Mouse (Mus musculus): Measurements from ENCODE around the gene Stk11. TPM values are rescaled to one million over a fixed set of nuclear protein-coding genes. Genes with fewer than 3 reads are reported as not detected.

Stk11 gene
- total and polyA plus RNA-seq, 2 experiments from 2014 or later: 12.3 to 97.3 TPM

DNA sequence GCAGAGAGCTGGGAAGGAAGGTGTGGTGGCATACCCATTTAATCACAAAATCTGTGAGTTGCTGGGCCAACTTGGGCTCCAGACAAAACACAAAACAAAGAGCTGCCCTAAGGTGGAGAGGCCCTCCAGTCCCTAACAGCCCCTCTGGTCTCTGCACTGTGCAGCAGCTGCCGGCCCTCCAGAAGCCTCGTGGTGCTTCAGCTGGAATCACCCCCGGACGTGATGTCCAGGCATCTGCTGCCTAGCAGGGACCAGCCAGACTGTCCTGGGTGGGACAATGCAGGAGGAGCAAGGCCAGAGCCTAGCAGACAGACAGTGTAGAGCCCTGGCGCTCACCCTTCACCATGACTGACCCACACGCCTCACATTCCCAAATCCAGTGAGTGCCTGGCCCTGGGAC, 24.1 kb upstream of the Stk11 start:
- 95% methylated on average over 6 of the region's 6 CpGs for WGBS
- no peaks in the 10 kb centered on the region for H3K9me3 ChIP-seq (ENCODE audit: low read length)
- no peaks in the 10 kb centered on the region for H3K4me1 ChIP-seq (ENCODE audit: insufficient read depth, low read length)
- no peak overlapping the region for H3K27ac ChIP-seq (ENCODE audit: low read depth, low read length)
- no peak overlapping the region for H3K4me3 ChIP-seq (ENCODE audit: low read depth, low read length)
- no peak overlapping the region for H3K9ac ChIP-seq (replicated peaks; ENCODE audit: low read length, poor library complexity, severe bottlenecking)
- TF ChIP-seq CTCF (IDR thresholded peaks at IDR 0.05): no peak
- H3K4me2 ChIP-seq (ENCODE audit: low read depth, low read length, poor library complexity, severe bottlenecking): no peak overlapping the region
- ATAC-seq (ENCODE audit: low FRiP score) (no peak), DNase-seq (ENCODE audit: low spot score) (no peak)
- no peaks in the 10 kb centered on the region; the same call in 1 of the 2 replicates for H3K36me3 ChIP-seq (ENCODE audit: insufficient read depth, low read length)
- no peaks in the 10 kb centered on the region for H3K27me3 ChIP-seq (ENCODE audit: insufficient read depth, low read length)

DNA sequence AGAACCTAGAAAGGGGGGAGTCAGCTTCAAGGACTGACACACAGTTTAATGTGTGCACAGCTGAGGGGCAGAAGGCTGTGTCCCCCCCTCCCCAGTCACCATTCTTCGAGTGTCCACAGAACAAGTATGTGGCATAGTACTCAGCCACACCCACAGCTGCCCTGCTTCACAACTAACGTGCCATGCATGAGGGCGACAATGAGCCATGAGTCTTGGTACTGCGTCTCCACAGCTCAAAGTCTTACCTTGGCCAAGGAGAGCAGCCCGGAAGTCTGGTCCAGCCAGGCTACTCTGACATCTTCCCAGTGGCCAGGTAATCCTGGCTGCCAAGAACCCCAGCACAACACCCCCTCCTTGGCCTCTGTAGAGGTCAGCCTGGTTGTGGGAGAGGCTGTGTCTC, 22.9 kb upstream of the Stk11 start:
- Histone ChIP-seq H3K9me3 (ENCODE audit: low read length) (no peaks in the 10 kb centered on the region), H3K27me3 (ENCODE audit: insufficient read depth, low read length) (no peaks in the 10 kb centered on the region), H3K27ac (ENCODE audit: low read depth, low read length) (no peak overlapping the region), H3K9ac (replicated peaks; ENCODE audit: low read length, poor library complexity, severe bottlenecking) (no peak overlapping the region), H3K4me2 (ENCODE audit: low read depth, low read length, poor library complexity, severe bottlenecking) (no peak overlapping the region), H3K36me3 (ENCODE audit: insufficient read depth, low read length) (no peaks in the 10 kb centered on the region; the same call in 1 of the 2 replicates), H3K4me1 (ENCODE audit: insufficient read depth, low read length) (no peaks in the 10 kb centered on the region), H3K4me3 (ENCODE audit: low read depth, low read length) (no peak overlapping the region)
- DNase-seq (ENCODE audit: low spot score) (no peak), ATAC-seq (ENCODE audit: low FRiP score) (no peak)
- 82% methylated on average over 5 of the region's 5 CpGs for WGBS
- no peak for TF ChIP-seq CTCF (IDR thresholded peaks at IDR 0.05)

DNA sequence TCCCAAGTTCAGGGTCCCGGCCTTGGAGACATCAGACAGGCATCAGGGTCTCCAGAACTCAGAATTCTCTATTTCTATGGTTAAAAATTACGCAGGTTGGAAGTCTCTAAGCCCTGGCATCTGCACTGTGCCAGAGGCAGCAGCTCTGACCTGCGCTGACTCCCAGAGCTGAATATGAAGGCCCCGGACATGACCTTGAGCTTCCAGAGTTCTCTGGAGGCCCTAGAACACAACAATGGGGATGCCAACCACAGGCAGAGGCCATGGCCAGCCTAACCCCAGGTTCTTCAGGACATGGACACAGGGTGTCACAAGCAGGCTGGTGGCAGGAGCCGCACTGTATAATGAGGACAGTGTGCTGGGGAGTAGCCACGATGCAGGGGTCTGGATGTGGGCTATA, 21.5 kb upstream of the Stk11 start:
- no peak for DNase-seq (ENCODE audit: low spot score)
- no peak for TF ChIP-seq CTCF (IDR thresholded peaks at IDR 0.05)
- Histone ChIP-seq H3K4me2 (ENCODE audit: low read depth, low read length, poor library complexity, severe bottlenecking) (no peak overlapping the region), H3K9ac (replicated peaks; ENCODE audit: low read length, poor library complexity, severe bottlenecking) (no peak overlapping the region), H3K9me3 (ENCODE audit: low read length) (no peaks in the 10 kb centered on the region), H3K27me3 (ENCODE audit: insufficient read depth, low read length) (no peaks in the 10 kb centered on the region), H3K4me3 (ENCODE audit: low read depth, low read length) (no peak overlapping the region), H3K36me3 (ENCODE audit: insufficient read depth, low read length) (no peaks in the 10 kb centered on the region; the same call in 1 of the 2 replicates), H3K27ac (ENCODE audit: low read depth, low read length) (no peak overlapping the region), H3K4me1 (ENCODE audit: insufficient read depth, low read length) (no peaks in the 10 kb centered on the region)
- ATAC-seq (ENCODE audit: low FRiP score): no peak
- 87% methylated on average over 6 of the region's 6 CpGs for WGBS

DNA sequence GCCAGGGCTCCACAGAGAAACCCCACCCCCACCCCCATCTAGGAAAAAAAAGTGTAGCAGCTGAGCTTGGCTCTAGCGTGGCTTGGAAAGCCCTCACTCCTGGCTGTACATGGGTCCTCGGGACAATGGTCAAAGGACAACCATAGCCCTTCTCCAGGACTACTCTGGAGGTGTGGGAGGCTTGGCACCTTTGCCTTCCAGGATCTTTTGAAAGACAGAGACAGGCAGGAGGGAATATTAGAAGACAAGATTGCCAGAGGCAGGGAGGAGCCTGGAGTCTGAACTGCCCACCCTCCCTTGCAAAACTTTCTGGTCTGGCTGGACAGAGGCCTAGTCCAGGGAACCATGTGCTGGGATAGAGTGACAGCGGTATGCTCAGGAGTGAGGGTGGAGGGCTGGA, 20.9 kb upstream of the Stk11 start:
- no peaks in the 10 kb centered on the region for H3K9me3 ChIP-seq (ENCODE audit: low read length)
- H3K4me1 ChIP-seq (ENCODE audit: insufficient read depth, low read length): no peaks in the 10 kb centered on the region
- WGBS: 90% methylated on average over 3 of the region's 3 CpGs
- DNase-seq (ENCODE audit: low spot score): no peak
- no peak overlapping the region for H3K9ac ChIP-seq (replicated peaks; ENCODE audit: low read length, poor library complexity, severe bottlenecking)
- H3K4me3 ChIP-seq (ENCODE audit: low read depth, low read length): no peak overlapping the region
- TF ChIP-seq CTCF (IDR thresholded peaks at IDR 0.05): no peak
- no peak overlapping the region for H3K4me2 ChIP-seq (ENCODE audit: low read depth, low read length, poor library complexity, severe bottlenecking)
- H3K27ac ChIP-seq (ENCODE audit: low read depth, low read length): no peak overlapping the region
- H3K27me3 ChIP-seq (ENCODE audit: insufficient read depth, low read length): no peaks in the 10 kb centered on the region
- no peak for ATAC-seq (ENCODE audit: low FRiP score)
- H3K36me3 ChIP-seq (ENCODE audit: insufficient read depth, low read length): no peaks in the 10 kb centered on the region; the same call in 1 of the 2 replicates

DNA sequence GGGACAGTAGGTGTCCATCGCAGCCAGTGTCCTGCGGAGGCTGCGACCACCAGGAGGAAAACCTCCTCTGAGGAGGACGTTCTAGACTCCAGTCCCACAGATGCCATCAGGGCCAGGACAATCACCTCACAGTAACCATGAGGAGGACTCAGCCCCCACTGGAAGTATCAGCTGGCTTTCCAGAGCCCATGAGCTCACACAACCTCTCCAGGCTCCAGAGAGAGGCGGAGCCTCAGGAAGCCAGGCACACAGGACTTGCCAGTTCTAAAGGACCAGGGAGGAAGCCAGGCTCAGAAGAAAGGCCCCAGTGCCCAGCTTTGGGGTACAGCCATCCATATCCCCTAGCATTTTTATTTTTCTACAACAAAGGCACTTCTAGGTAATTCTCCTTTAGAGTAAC, 20.1 kb upstream of the Stk11 start:
- 88% methylated on average over 5 of the region's 5 CpGs for WGBS
- no peaks in the 10 kb centered on the region for H3K27me3 ChIP-seq (ENCODE audit: insufficient read depth, low read length)

DNA sequence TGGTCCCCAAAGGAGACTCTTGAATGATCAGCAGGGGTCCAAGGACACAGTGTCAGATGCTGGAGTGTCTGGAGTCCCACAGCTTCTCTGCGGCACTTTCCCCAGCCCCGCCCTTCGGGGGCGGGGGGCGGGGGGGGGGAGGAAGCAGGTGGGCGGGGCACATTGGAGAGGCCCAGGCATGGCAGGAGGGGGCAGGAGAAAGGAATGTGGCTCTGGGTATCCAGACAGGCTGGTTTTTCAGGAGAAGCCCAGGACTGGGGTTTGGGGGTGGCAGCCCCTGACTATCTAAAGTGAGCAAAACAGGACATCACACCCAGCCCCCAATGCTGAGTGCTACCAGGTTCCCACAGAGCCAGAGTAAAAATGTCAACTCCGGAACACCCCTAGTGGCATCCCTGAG, 18.3 kb upstream of the Stk11 start:
- Histone ChIP-seq H3K4me3 (ENCODE audit: low read depth, low read length) (no peak overlapping the region), H3K9me3 (ENCODE audit: low read length) (no peaks in the 10 kb centered on the region), H3K36me3 (ENCODE audit: insufficient read depth, low read length) (no peaks in the 10 kb centered on the region), H3K4me1 (ENCODE audit: insufficient read depth, low read length) (peaks cover 7% of the 10 kb centered on the region; the same call in 1 of the 2 replicates), H3K27me3 (ENCODE audit: insufficient read depth, low read length) (no peaks in the 10 kb centered on the region), H3K9ac (replicated peaks; ENCODE audit: low read length, poor library complexity, severe bottlenecking) (no peak overlapping the region), H3K27ac (ENCODE audit: low read depth, low read length) (no peak overlapping the region), H3K4me2 (ENCODE audit: low read depth, low read length, poor library complexity, severe bottlenecking) (no peak overlapping the region)
- WGBS: 19% methylated on average over 6 of the region's 7 CpGs
- DNase-seq (ENCODE audit: low spot score) (no peak), ATAC-seq (ENCODE audit: low FRiP score) (no peak)
- TF ChIP-seq CTCF (IDR thresholded peaks at IDR 0.05): no peak

More for the DNA sequence above, 20.1 kb upstream of the Stk11 start:
- DNase-seq (ENCODE audit: low spot score) (no peak), ATAC-seq (ENCODE audit: low FRiP score) (no peak)
- H3K4me2 ChIP-seq (ENCODE audit: low read depth, low read length, poor library complexity, severe bottlenecking): no peak overlapping the region
- H3K27ac ChIP-seq (ENCODE audit: low read depth, low read length): no peak overlapping the region
- H3K36me3 ChIP-seq (ENCODE audit: insufficient read depth, low read length): no peaks in the 10 kb centered on the region; the same call in 1 of the 2 replicates
- no peaks in the 10 kb centered on the region for H3K9me3 ChIP-seq (ENCODE audit: low read length)
- no peak overlapping the region for H3K9ac ChIP-seq (replicated peaks; ENCODE audit: low read length, poor library complexity, severe bottlenecking)
- no peaks in the 10 kb centered on the region for H3K4me1 ChIP-seq (ENCODE audit: insufficient read depth, low read length)
- no peak for TF ChIP-seq CTCF (IDR thresholded peaks at IDR 0.05)
- H3K4me3 ChIP-seq (ENCODE audit: low read depth, low read length): no peak overlapping the region

All from midbrain, postnatal 0 days (tissue).